Mouse (Mus musculus): ENCODE measurements around the gene Alg14.

Alg14 gene

GRCm38 (mm10) chr3:121368616-121369015 lies 77.0 kb downstream of the Alg14 start:
- no peak for DNase-seq (ENCODE audit: low spot score)

DNA sequence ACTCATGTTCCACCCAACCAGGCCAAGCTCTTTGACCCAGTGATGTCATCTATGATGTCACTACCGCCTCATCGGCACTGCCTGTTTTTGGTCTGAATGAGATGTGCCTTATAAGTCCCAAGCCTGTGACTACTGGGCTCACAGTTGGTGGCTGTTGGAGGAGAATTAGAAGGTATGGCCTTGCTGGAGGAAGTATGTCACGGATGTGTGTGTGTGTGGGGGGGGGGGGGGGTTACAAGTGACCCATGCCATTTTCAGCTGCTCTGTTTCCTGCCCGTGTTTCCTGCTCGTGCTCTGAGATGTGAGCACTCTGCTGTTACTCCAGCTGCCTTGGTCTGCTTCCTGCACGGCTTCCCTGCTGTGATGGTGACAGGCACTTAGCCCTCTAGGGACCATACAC lies 77.9 kb downstream of the Alg14 start:
- DNase-seq (ENCODE audit: low spot score) = no peak

GRCm38 (mm10) chr3:121370301-121370700 lies 78.7 kb downstream of the Alg14 start:
- DNase-seq (ENCODE audit: low spot score) = no peak

DNA sequence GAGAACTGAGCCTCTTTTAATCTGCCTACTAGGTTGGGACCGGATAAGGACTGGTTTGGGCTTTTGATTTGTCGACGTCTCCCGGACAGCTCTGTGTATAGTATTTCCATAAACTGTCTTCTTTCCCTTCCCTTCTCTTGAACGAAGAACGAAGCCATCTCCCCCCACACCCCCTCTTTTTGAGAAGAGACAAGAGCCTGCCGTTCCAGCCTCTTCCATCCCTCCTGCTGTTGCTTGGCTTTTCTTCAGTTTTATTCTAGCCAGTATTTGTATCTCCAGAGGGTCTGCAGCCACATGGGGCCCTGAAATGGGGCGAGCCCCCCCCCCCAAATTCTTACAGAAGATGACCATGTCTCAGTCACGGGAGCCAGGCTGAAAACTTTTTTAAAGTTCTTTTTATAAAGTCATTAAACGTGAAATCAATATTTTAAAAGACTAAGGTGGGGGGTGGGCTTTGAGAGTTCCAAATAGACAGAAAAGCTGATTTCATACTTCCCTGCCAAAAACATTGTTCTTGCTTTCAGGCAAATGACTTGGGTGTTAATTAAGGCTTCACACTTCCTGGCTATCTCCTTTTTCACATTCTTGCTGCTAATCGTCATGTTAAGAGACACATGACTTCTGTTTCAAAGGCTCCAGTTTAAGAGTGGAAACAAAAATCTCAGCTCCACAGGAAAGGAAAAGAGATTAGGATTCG lies 79.4 kb downstream of the Alg14 start:
- DNase-seq (ENCODE audit: low spot score) = no peak

GRCm38 (mm10) chr3:121371527-121372220 lies 80.1 kb downstream of the Alg14 start:
- DNase-seq (ENCODE audit: low spot score) = no peak

DNA sequence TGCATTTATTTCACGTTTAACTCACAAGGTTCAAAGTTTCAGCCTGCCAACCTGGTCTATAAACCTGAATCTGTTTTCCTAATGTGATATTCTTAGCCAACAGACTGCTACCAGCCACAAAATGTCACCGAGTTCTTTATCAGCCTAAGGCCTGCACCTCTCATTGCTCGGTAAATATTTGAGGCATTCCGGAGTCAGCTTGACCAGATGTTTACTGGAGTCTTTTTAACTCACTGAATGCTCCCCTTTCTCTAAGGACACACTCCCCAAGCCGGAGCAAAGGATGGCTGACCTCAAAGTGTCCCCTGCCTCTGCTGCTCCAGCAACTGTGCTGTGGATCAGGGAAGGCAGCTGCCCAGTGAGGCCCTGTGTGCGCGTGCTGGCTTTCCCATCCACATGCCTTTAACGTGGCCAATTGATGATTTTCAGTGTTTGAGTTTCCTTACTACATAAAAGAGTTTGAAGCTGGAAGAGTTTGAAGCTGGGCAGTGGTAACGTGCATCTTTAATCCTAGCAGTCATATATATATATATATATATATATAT lies 82.4 kb downstream of the Alg14 start:
- DNase-seq (ENCODE audit: low spot score) = no peak

- no peak for DNase-seq (ENCODE audit: low spot score)
These were observed 84.1 kb downstream of the Alg14 start for GRCm38 (mm10) chr3:121375541-121376129.

GRCm38 (mm10) chr3:121378708-121379612 lies 87.4 kb downstream of the Alg14 start:
- no peak for DNase-seq (ENCODE audit: low spot score)

DNA sequence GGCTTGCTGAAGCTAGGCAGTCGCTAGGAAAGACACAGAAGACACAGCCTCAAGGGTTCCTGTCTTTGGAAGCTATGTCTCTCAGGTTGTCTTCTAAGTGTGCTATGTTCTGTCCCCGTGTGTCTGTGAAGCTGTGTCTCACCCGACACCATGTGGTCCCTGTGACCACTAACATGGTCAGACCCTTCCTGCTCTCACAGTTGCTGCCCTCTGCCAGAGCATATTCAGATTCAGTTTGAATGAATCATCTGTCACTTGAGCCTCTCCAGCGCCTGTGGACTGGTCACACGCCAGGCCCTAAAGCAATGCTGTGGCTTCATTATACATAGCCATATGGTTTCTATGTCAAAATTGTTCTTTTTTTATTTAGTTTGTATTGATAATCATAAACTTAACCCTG lies 88.1 kb downstream of the Alg14 start:
- DNase-seq (ENCODE audit: low spot score) = no peak

- DNase-seq (ENCODE audit: low spot score) = no peak
These were observed 96.0 kb downstream of the Alg14 start for GRCm38 (mm10) chr3:121387471-121388009.

GRCm38 (mm10) chr3:121389366-121389765 lies 97.8 kb downstream of the Alg14 start:
- no peak for DNase-seq (ENCODE audit: low spot score)

- DNase-seq (ENCODE audit: low spot score) = no peak
These were observed 98.4 kb downstream of the Alg14 start for GRCm38 (mm10) chr3:121389860-121390530.

GRCm38 (mm10) chr3:121390724-121391123 lies 99.2 kb downstream of the Alg14 start:
- no peak for DNase-seq (ENCODE audit: low spot score)

- no peak for DNase-seq (ENCODE audit: low spot score)
These were observed 104.2 kb downstream of the Alg14 start for GRCm38 (mm10) chr3:121395588-121396295.

GRCm38 (mm10) chr3:121396561-121396960 lies 105.0 kb downstream of the Alg14 start:
- no peak for DNase-seq (ENCODE audit: low spot score)

DNA sequence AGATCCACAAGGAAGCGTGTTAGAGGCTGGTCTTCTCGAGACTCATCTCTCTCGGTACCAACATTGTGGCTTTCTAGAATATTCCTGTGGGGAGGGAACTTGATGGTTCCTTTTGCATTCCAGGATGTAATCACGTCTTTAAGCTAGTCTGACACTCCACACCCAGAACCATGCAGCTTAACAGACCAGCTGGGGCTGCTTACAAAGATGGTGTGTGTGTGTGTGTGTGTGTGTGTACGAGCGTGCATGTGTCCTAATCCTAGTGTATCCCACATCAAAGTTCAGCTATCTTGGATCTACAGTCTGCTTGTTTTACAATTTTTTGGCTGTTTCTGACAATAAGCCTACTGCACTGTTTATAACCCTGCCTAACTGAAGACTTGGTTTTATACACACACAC lies 105.4 kb downstream of the Alg14 start:
- no peak for DNase-seq (ENCODE audit: low spot score)

GRCm38 (mm10) chr3:121401384-121401783 lies 109.8 kb downstream of the Alg14 start:
- no peak for DNase-seq (ENCODE audit: low spot score)

GRCm38 (mm10) chr3:121402096-121402495 lies 110.5 kb downstream of the Alg14 start:
- no peak for DNase-seq (ENCODE audit: low spot score)

DNA sequence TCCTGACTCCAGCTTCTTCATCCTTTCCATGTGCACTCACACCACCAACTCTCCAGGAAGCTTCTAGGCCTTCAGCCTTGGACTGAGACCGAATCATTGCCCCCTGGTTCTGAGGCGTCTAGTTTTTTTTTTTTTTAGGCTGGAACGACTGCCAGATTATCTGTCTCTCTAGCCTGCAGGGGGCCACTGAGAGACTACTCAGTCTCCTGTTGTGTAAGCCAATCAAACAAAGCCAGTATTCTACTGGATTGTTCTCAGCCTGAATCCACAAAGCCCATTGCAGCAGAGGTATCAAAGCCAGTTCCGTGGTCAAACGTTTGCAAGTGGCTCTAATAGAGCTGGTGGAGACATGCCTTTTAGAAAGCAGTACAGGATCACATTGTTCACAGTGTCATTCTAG lies 111.9 kb downstream of the Alg14 start:
- no peak for DNase-seq (ENCODE audit: low spot score)

- no peak for DNase-seq (ENCODE audit: low spot score)
These were observed 113.5 kb downstream of the Alg14 start for GRCm38 (mm10) chr3:121405101-121405500.

DNA sequence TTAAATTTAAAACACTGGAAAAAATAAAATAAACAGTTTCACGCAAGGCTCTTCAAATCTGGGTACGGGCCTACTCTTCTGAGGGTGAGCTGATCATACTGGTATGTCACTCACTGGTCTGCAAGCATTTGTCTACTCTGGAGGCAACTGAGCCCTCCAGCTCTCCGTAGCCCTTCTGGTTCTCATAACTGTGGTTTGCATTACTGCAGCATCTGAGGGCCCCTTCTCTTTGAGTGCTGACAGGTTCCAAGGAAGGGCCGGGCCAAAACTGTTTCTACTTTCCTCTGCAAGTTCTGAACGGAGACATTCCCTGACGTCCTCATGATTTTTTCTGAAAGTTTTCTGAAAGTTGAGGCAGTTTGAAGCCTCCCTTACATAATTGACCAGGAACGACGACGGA lies 115.8 kb downstream of the Alg14 start:
- DNase-seq (ENCODE audit: low spot score) = no peak
